Mouse (Mus musculus) naive thymus-derived CD4-positive, alpha-beta T cell, adult 5 months (primary cell): Measurements from ENCODE around the gene Ascl1. TPM values are rescaled to one million over a fixed set of nuclear protein-coding genes. Genes with fewer than 3 reads are reported as not detected.

ENCODE experiments used
- polyA plus RNA-seq: library from polyadenylated mRNA; unstranded; fragments of 100-300 nt; shearing (Covaris generic); gene quantifications from one replicate; pipeline ENCODE4 v1.2.1, GENCODE M21; 2017

Ascl1 gene
- polyA plus RNA-seq = not detected

DNA sequence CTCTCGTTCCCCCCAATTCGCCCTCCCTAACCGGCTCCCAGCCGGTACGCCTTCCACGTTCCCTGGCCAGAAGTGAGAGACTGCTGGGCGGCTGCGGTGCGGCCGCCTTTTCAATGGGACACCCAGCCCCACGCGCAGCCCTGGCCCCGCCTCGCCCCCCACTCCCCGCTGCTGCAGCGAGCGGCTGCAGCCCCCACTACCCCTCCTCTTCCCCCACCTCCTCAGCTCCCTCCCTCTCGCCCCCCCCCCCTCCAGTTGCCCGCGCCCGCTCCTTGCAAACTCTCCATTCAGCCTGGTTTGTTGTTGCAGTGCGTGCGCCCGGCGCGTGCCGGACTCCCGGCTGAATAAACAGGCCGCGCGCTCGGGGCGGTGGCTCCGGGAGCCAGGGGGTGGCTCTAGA lies at the start of gene Ascl1:
Gene Ascl1 (minus strand): TSS at position 85 of the 400 bp plus-strand sequence.

DNA sequence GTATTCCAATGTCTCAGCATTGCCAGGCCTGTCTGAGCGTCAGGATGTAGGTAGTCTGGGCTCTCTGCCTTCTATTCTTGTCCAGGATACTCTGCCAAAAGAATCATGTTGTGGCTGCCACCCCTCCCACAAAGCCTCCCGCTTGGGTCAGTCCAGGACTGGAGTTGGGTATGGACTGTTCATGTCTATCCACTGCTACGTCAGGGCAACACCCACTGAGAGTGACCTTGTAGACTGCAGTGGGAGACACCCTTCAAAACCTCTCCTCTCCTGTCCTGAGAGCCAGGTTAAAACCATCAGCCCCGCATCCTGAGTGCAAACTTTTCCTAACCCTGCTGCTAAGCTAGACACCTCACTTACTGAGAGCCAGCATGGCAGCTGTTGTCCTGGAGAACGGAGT lies 28.2 kb upstream of the Ascl1 start, which contains the start of gene Pah:
Gene Pah (plus strand): TSS at position 150 of the 400 bp plus-strand sequence.

Other genes starting within 250 kb of the Ascl1 start
- not detected for gene Pah, start 28.1 kb upstream of the Ascl1 start, polyA plus RNA-seq